Mouse (Mus musculus): ENCODE measurements at regions not wholly inside any gene's neighbourhood (a gene's known extent, or its start where the extent isn't known, plus 50 kb on each side); places are given as distances from the start of the nearest gene placed in this dataset.

- 36% methylated on average over 4 of the region's 4 CpGs for WGBS
- Histone ChIP-seq H3K27ac (ENCODE audit: control insufficient read depth, insufficient read depth, low read depth, low read length, poor library complexity) (no peak overlapping the region), H3K4me3 (replicated peaks; ENCODE audit: control insufficient read depth, low read depth, low read length) (no peak overlapping the region), H3K4me1 (ENCODE audit: control insufficient read depth, insufficient read depth, low read length) (no peaks in the 10 kb centered on the region; the same call in none of the 2 replicates)
- TF ChIP-seq POLR2A (IDR thresholded peaks at IDR 0.05; ENCODE audit: borderline replicate concordance, control insufficient read depth, low read depth, low read length), result no peak
- TF ChIP-seq CTCF (IDR thresholded peaks at IDR 0.05; ENCODE audit: control insufficient read depth, insufficient read depth, low read length), result no peak
Measured at GRCm38 (mm10) chr16:24218850-24219185, 174.5 kb upstream of the Lpp start.

DNA sequence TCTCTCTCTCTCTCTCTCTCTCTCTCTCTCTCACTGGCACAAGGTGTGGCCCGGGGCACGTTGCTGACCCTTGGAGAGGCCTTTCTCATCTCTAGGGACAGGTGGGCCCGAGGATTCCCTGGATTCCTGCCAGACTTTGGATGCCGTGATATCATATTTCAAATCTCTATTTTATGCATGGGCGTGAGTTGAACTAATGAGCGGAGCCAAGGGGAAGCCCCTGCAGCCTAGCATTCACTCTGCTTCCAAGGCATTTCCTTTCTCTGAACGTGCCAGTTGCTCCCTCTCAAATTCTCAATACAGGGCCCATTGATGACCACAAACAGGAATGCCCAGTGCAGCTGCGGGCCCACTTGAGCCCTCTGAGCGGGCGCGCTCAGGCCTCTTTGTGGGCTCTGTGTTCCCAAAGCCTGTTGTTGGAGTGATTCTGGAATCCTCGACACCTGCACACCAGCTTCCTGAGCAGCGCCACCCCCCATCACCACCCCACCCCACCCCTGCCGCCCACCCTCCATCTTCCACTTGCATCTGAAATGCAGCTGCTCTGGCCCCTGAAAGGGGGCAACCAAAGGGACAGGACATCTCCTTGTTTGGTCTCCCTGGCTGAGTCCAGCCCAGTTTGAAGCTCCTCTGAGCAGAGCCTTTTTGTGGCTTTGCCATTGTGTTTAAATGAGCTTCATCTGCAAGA, 175.0 kb upstream of the Lpp start:
- 61% methylated on average over 14 of the region's 14 CpGs for WGBS
- Histone ChIP-seq H3K27ac (ENCODE audit: control insufficient read depth, insufficient read depth, low read depth, low read length, poor library complexity) (no peak overlapping the region), H3K4me1 (ENCODE audit: control insufficient read depth, insufficient read depth, low read length) (no peaks in the 10 kb centered on the region; the same call in none of the 2 replicates), H3K4me3 (replicated peaks; ENCODE audit: control insufficient read depth, low read depth, low read length) (no peak overlapping the region)
- no peak for TF ChIP-seq CTCF (IDR thresholded peaks at IDR 0.05; ENCODE audit: control insufficient read depth, insufficient read depth, low read length)
- no peak for TF ChIP-seq POLR2A (IDR thresholded peaks at IDR 0.05; ENCODE audit: borderline replicate concordance, control insufficient read depth, low read depth, low read length)

DNA sequence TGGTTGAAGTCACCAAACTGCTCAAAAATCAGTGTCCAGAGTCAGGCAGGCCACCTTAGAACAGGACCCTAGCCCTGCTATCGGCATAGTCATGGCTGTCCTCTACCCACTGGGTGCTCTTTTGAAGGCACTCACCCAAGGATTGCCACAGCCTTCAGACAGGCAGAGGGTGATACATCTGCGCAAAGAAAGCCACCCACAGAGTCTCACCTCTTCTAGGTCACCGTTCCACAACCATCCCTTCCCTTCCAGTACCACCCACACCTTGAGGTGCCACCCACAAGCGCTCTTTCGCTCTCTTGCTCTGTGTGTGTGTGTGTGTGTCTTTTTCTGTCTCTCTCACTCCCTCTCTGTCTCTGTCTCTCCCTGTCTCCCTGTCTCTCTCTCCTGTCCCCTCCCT, 176.5 kb upstream of the Lpp start:
- Histone ChIP-seq H3K4me3 (replicated peaks; ENCODE audit: control insufficient read depth, low read depth, low read length) (no peak overlapping the region), H3K27ac (ENCODE audit: control insufficient read depth, insufficient read depth, low read depth, low read length, poor library complexity) (no peak overlapping the region), H3K4me1 (ENCODE audit: control insufficient read depth, insufficient read depth, low read length) (no peaks in the 10 kb centered on the region; the same call in none of the 2 replicates)
- TF ChIP-seq POLR2A (IDR thresholded peaks at IDR 0.05; ENCODE audit: borderline replicate concordance, control insufficient read depth, low read depth, low read length), result no peak
- WGBS, result 86% methylated on average over 5 of the region's 5 CpGs

- 29% methylated on average over 8 of the region's 8 CpGs for WGBS
- TF ChIP-seq CTCF (IDR thresholded peaks at IDR 0.05; ENCODE audit: control insufficient read depth, insufficient read depth, low read length) (no peak), POLR2A (IDR thresholded peaks at IDR 0.05; ENCODE audit: borderline replicate concordance, control insufficient read depth, low read depth, low read length) (no peak)
Measured at GRCm38 (mm10) chr16:24215353-24215752, 178.0 kb upstream of the Lpp start.

DNA sequence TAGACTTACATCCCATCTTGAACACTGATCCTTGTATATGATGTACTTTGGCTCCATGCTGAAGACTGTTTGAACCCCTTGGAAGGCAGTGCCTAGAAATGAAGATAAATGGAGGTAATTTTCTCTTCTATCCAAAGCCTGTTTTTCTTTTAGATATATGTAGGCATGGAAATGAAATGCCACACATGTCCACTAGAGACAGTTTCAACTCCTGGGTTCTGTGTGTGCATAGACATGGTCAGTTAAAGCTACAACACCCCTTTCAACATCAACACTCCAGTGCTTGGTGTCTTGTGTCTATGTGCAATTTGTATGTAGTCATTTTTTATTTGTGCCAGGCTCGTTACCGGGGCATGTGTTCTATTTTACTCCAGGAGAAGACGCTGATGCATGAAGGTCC, 179.7 kb upstream of the Lpp start:
- H3K27ac ChIP-seq (ENCODE audit: control insufficient read depth, insufficient read depth, low read depth, low read length, poor library complexity), result no peak overlapping the region
- TF ChIP-seq POLR2A (IDR thresholded peaks at IDR 0.05; ENCODE audit: borderline replicate concordance, control insufficient read depth, low read depth, low read length) (no peak), CTCF (IDR thresholded peaks at IDR 0.05; ENCODE audit: control insufficient read depth, insufficient read depth, low read length) (no peak)
- WGBS, result 88% methylated on average over 3 of the region's 3 CpGs
- no peak overlapping the region for H3K4me3 ChIP-seq (replicated peaks; ENCODE audit: control insufficient read depth, low read depth, low read length)
- no peaks in the 10 kb centered on the region; the same call in 1 of the 2 replicates for H3K4me1 ChIP-seq (ENCODE audit: control insufficient read depth, insufficient read depth, low read length)

More at GRCm38 (mm10) chr16:24215353-24215752, 178.0 kb upstream of the Lpp start:
- H3K4me1 ChIP-seq (ENCODE audit: control insufficient read depth, insufficient read depth, low read length), result no peaks in the 10 kb centered on the region; the same call in none of the 2 replicates
- H3K27ac ChIP-seq (ENCODE audit: control insufficient read depth, insufficient read depth, low read depth, low read length, poor library complexity), result no peak overlapping the region
- H3K4me3 ChIP-seq (replicated peaks; ENCODE audit: control insufficient read depth, low read depth, low read length), result no peak overlapping the region

DNA sequence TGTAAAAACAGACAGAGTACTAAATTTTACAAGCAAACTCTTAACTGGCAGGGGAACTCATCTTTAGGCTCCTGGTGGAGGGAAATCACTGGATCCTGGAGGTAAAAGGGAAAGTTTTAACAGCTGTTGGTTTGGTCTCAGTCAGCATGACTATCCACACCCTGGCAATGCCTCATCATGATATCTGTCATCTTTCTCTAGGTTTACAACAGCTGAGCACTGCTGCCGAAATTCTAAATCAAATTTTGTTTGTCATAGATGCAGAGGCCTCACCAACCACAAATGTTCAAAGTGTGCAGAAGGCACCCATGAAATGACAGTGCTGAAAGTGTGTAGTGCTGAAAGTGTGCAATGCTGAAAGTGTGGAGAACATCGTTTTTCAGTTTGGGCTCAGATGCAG, 180.6 kb upstream of the Lpp start:
- TF ChIP-seq POLR2A (IDR thresholded peaks at IDR 0.05; ENCODE audit: borderline replicate concordance, control insufficient read depth, low read depth, low read length) (no peak), CTCF (IDR thresholded peaks at IDR 0.05; ENCODE audit: control insufficient read depth, insufficient read depth, low read length) (no peak)
- 74% methylated on average over 2 of the region's 2 CpGs for WGBS

GRCm38 (mm10) chr16:24211588-24211987, 181.7 kb upstream of the Lpp start:
- Histone ChIP-seq H3K27ac (ENCODE audit: control insufficient read depth, insufficient read depth, low read depth, low read length, poor library complexity) (no peak overlapping the region), H3K4me3 (replicated peaks; ENCODE audit: control insufficient read depth, low read depth, low read length) (no peak overlapping the region), H3K4me1 (ENCODE audit: control insufficient read depth, insufficient read depth, low read length) (peaks cover 2% of the 10 kb centered on the region; the same call in 1 of the 2 replicates)
- 93% methylated on average over 1 of the region's 1 CpGs for WGBS
- no peak for TF ChIP-seq CTCF (IDR thresholded peaks at IDR 0.05; ENCODE audit: control insufficient read depth, insufficient read depth, low read length)
- TF ChIP-seq POLR2A (IDR thresholded peaks at IDR 0.05; ENCODE audit: borderline replicate concordance, control insufficient read depth, low read depth, low read length), result no peak

More for the DNA sequence above, 180.6 kb upstream of the Lpp start:
- Histone ChIP-seq H3K27ac (ENCODE audit: control insufficient read depth, insufficient read depth, low read depth, low read length, poor library complexity) (no peak overlapping the region), H3K4me3 (replicated peaks; ENCODE audit: control insufficient read depth, low read depth, low read length) (no peak overlapping the region), H3K4me1 (ENCODE audit: control insufficient read depth, insufficient read depth, low read length) (peaks cover 2% of the 10 kb centered on the region; the same call in 1 of the 2 replicates)

GRCm38 (mm10) chr16:24208876-24209275, 184.4 kb upstream of the Lpp start:
- Histone ChIP-seq H3K4me3 (replicated peaks; ENCODE audit: control insufficient read depth, low read depth, low read length) (no peak overlapping the region), H3K4me1 (ENCODE audit: control insufficient read depth, insufficient read depth, low read length) (0 out of 2 replicates have a peak, but pooled peaks cover 2% of the 10 kb centered on the region), H3K27ac (ENCODE audit: control insufficient read depth, insufficient read depth, low read depth, low read length, poor library complexity) (no peak overlapping the region)
- WGBS, result 32% methylated on average over 2 of the region's 2 CpGs
- no peak for TF ChIP-seq CTCF (IDR thresholded peaks at IDR 0.05; ENCODE audit: control insufficient read depth, insufficient read depth, low read length)
- no peak for TF ChIP-seq POLR2A (IDR thresholded peaks at IDR 0.05; ENCODE audit: borderline replicate concordance, control insufficient read depth, low read depth, low read length)
